24 mouse cellular contexts compared by ENCODE assay signal in genomic region chr8:84734680-84735079, GRCm38 (mm10). TPM values are rescaled to one million over a fixed set of nuclear protein-coding genes. Genes with fewer than 3 reads are reported as not detected.
A peak's percentile ranks its signal among the peaks of the same experiment; 100 is the strongest.
DNase-seq lines count a peak whose midpoint lies in the region; ATAC-seq and TF ChIP-seq lines count a peak whose summit lies in the region.
"Had no signal": no experiment of that assay in that cellular context is flagged by ENCODE, and none has a peak within 500 bp of the region (broad histone marks: within the 10 kb centered on the region; RNA-seq: fewer than 3 reads in every experiment).

No protein-coding gene starts in this region.

- H3K9ac ChIP-seq in forebrain, embryonic 13.5 days, result no peak overlapping the region
- H3K9ac ChIP-seq in forebrain, embryonic 12.5 days, result no peak overlapping the region
- 0 out of 2 replicates have a peak overlapping the region, but pooled peaks have one; percentile 3 for H3K9ac ChIP-seq in liver, embryonic 15.5 days
- no peak overlapping the region for H3K9ac ChIP-seq in stomach, postnatal 0 days (ENCODE audit: low read length)
- H3K9ac ChIP-seq: embryonic facial prominence, embryonic 15.5 days; lung, embryonic 15.5 days had no signal

- no peak for DNase-seq in heart, embryonic 10.5 days (ENCODE audit: low spot score)
- DNase-seq in heart, postnatal 36 days, result no peak
- no peak for DNase-seq in liver
- no peak for DNase-seq in stomach, postnatal 0 days (ENCODE audit: low spot score)
- DNase-seq: adrenal gland, postnatal 14 days; cerebellum, adult 9-10 months; gastrocnemius, postnatal 36 days; kidney, adult 9 months; kidney, postnatal 14 days; layer of hippocampus, postnatal 36 days; lung, postnatal 36 days; midbrain, embryonic 14.5 days; thymus, adult 2 months; thymus, postnatal 4 days had no signal

- TF ChIP-seq CTCF in stomach, postnatal 0 days (IDR thresholded peaks at IDR 0.05; ENCODE audit: low read depth), result no peak

- no peak for TF ChIP-seq EP300 in stomach, postnatal 0 days (optimal IDR thresholded peaks at IDR 0.05)

- H3K27ac ChIP-seq in forebrain, embryonic 13.5 days, result peak overlapping the region; percentile 90; the same call in 1 of the 2 replicates
- no peak overlapping the region for H3K27ac ChIP-seq in forebrain, embryonic 12.5 days
- 0 out of 2 replicates have a peak overlapping the region, but pooled peaks have one; percentile 65 for H3K27ac ChIP-seq in heart, embryonic 10.5 days
- H3K27ac ChIP-seq in liver, embryonic 15.5 days (replicated peaks), result peak overlapping the region; percentile 35
- H3K27ac ChIP-seq in stomach, postnatal 0 days (replicated peaks), result no peak overlapping the region
- H3K27ac ChIP-seq: embryonic facial prominence, embryonic 15.5 days; hindbrain, postnatal 0 days; lung, embryonic 15.5 days had no signal

- intact Hi-C loops in heart, postnatal 36 days (cut with DNase I), result no loop called here

- H3K36me3 ChIP-seq in forebrain, embryonic 13.5 days (ENCODE audit: poor library complexity, severe bottlenecking), result peaks cover 9% of the 10 kb centered on the region
- 0 out of 2 replicates have a peak, but pooled peaks cover 1% of the 10 kb centered on the region for H3K36me3 ChIP-seq in forebrain, embryonic 12.5 days (replicated peaks)
- no peaks in the 10 kb centered on the region for H3K36me3 ChIP-seq in heart, embryonic 10.5 days
- H3K36me3 ChIP-seq in liver, embryonic 15.5 days (replicated peaks), result no peaks in the 10 kb centered on the region
- H3K36me3 ChIP-seq in stomach, postnatal 0 days (ENCODE audit: control insufficient read depth, insufficient read depth, low read length), result no peaks in the 10 kb centered on the region; the same call in 1 of the 2 replicates
- H3K36me3 ChIP-seq: embryonic facial prominence, embryonic 15.5 days; lung, embryonic 15.5 days had no signal

- H3K4me2 ChIP-seq in forebrain, embryonic 13.5 days, result no peak overlapping the region
- H3K4me2 ChIP-seq in forebrain, embryonic 12.5 days, result no peak overlapping the region
- H3K4me2 ChIP-seq in liver, embryonic 15.5 days, result no peak overlapping the region
- H3K4me2 ChIP-seq in stomach, postnatal 0 days (replicated peaks; ENCODE audit: low read depth), result no peak overlapping the region
- H3K4me2 ChIP-seq: embryonic facial prominence, embryonic 15.5 days; lung, embryonic 15.5 days had no signal

- H3K4me3 ChIP-seq in forebrain, embryonic 13.5 days, result no peak overlapping the region
- no peak overlapping the region for H3K4me3 ChIP-seq in forebrain, embryonic 12.5 days (replicated peaks)
- H3K4me3 ChIP-seq in heart, embryonic 10.5 days, result no peak overlapping the region
- no peak overlapping the region for H3K4me3 ChIP-seq in liver, embryonic 15.5 days (replicated peaks)
- no peak overlapping the region for H3K4me3 ChIP-seq in stomach, postnatal 0 days (ENCODE audit: low read depth, low read length)
- H3K4me3 ChIP-seq: embryonic facial prominence, embryonic 15.5 days; lung, embryonic 15.5 days; megakaryocyte, embryonic 14.5 days had no signal

- H3K27me3 ChIP-seq in forebrain, embryonic 13.5 days, result peaks cover 17% of the 10 kb centered on the region
- H3K27me3 ChIP-seq in forebrain, embryonic 12.5 days, result peaks cover 65% of the 10 kb centered on the region
- H3K27me3 ChIP-seq in heart, embryonic 10.5 days (ENCODE audit: insufficient read depth, poor library complexity, severe bottlenecking), result peaks cover 98% of the 10 kb centered on the region
- peaks cover 36% of the 10 kb centered on the region for H3K27me3 ChIP-seq in liver, embryonic 15.5 days
- no peaks in the 10 kb centered on the region for H3K27me3 ChIP-seq in stomach, postnatal 0 days (ENCODE audit: control insufficient read depth, insufficient read depth, low read length)
- H3K27me3 ChIP-seq: embryonic facial prominence, embryonic 15.5 days; lung, embryonic 15.5 days had no signal

- WGBS in forebrain, embryonic 13.5 days, result 73% methylated on average over 2 of the region's 2 CpGs
- 90% methylated on average over 2 of the region's 2 CpGs for WGBS in forebrain, embryonic 12.5 days
- WGBS in heart, embryonic 10.5 days, result 82% methylated on average over 2 of the region's 2 CpGs
- 72% methylated on average over 2 of the region's 2 CpGs for WGBS in liver, embryonic 15.5 days (ENCODE audit: insufficient replicate concordance)
- WGBS in stomach, postnatal 0 days, result 85% methylated on average over 2 of the region's 2 CpGs

- no peak for ATAC-seq in forebrain, embryonic 13.5 days
- ATAC-seq in forebrain, embryonic 12.5 days (ENCODE audit: low FRiP score), result no peak
- no peak for ATAC-seq in liver, embryonic 15.5 days (ENCODE audit: insufficient read depth)
- ATAC-seq in stomach, postnatal 0 days (ENCODE audit: low FRiP score, low TSS enrichment), result no peak
- ATAC-seq: CD4-positive, CD25-positive, alpha-beta regulatory T cell, adult 4 months; hindbrain, postnatal 0 days; intestine, embryonic 16.5 days had no signal

- H3K4me1 ChIP-seq in forebrain, embryonic 13.5 days, result peaks cover 100% of the 10 kb centered on the region
- H3K4me1 ChIP-seq in forebrain, embryonic 12.5 days, result peaks cover 75% of the 10 kb centered on the region
- H3K4me1 ChIP-seq in heart, embryonic 10.5 days, result peaks cover 77% of the 10 kb centered on the region
- peaks cover 86% of the 10 kb centered on the region for H3K4me1 ChIP-seq in liver, embryonic 15.5 days (replicated peaks)
- H3K4me1 ChIP-seq in stomach, postnatal 0 days (replicated peaks; ENCODE audit: control insufficient read depth, insufficient read depth), result peaks cover 30% of the 10 kb centered on the region

- H3K9me3 ChIP-seq in forebrain, embryonic 13.5 days (replicated peaks), result no peaks in the 10 kb centered on the region
- no peaks in the 10 kb centered on the region for H3K9me3 ChIP-seq in forebrain, embryonic 12.5 days
- H3K9me3 ChIP-seq in heart, embryonic 10.5 days, result no peaks in the 10 kb centered on the region
- no peaks in the 10 kb centered on the region for H3K9me3 ChIP-seq in liver, embryonic 15.5 days (replicated peaks)
- no peaks in the 10 kb centered on the region for H3K9me3 ChIP-seq in stomach, postnatal 0 days (ENCODE audit: control insufficient read depth, low read length)
- H3K9me3 ChIP-seq: embryonic facial prominence, embryonic 15.5 days; lung, embryonic 15.5 days; megakaryocyte, embryonic 14.5 days had no signal

RNA-seq across cellular contexts. Expression of gene G430095P16Rik, which starts 11.9 kb away (rescaled TPM):
- polyA plus RNA-seq in forebrain, embryonic 13.5 days (2015; fragmentation: Nextera tagmentation; extraction: Ambion mirVana), result 3.7 and 3.8 TPM in 2 replicates
- 2.2 and 3.5 TPM in 2 replicates for polyA plus RNA-seq in forebrain, embryonic 12.5 days (2016; fragmentation: Nextera tagmentation; extraction: Ambion mirVana)
- polyA plus RNA-seq in heart, embryonic 10.5 days (2016; fragmentation: Nextera tagmentation; extraction: Ambion mirVana), result 2.1 and 3.2 TPM in 2 replicates
- total RNA-seq in heart, postnatal 36 days (2021), result under 1 TPM in 1 of 2 experiments, not detected in 1; 0.44 TPM
- polyA plus RNA-seq in liver, embryonic 15.5 days (2015; fragmentation: Nextera tagmentation; extraction: Ambion mirVana), result 8.1 and 8.7 TPM in 2 replicates
- polyA plus RNA-seq in stomach, postnatal 0 days (2015; fragmentation: Nextera tagmentation; extraction: Ambion mirVana), result 1.7 and 2.0 TPM in 2 replicates
- total RNA-seq: hindbrain, postnatal 0 days; layer of hippocampus, adult 8-10 months; layer of hippocampus, postnatal 36 days had no signal

RNA-seq across cellular contexts. Expression of gene Lyl1, which starts 33.4 kb away (rescaled TPM):
- 1.9 and 2.1 TPM in 2 replicates for polyA plus RNA-seq in forebrain, embryonic 13.5 days (2015; fragmentation: Nextera tagmentation; extraction: Ambion mirVana)
- 3.1 and 3.9 TPM in 2 replicates for polyA plus RNA-seq in forebrain, embryonic 12.5 days (2016; fragmentation: Nextera tagmentation; extraction: Ambion mirVana)
- 18.5 and 19.3 TPM in 2 replicates for polyA plus RNA-seq in heart, embryonic 10.5 days (2016; fragmentation: Nextera tagmentation; extraction: Ambion mirVana)
- 1 to 10 TPM; 5.4 to 5.7 TPM for total RNA-seq in heart, postnatal 36 days (2021)
- 55.3 and 58.3 TPM in 2 replicates for polyA plus RNA-seq in liver, embryonic 15.5 days (2015; fragmentation: Nextera tagmentation; extraction: Ambion mirVana)
- polyA plus RNA-seq in stomach, postnatal 0 days (2015; fragmentation: Nextera tagmentation; extraction: Ambion mirVana), result 4.0 and 4.3 TPM in 2 replicates

RNA-seq across cellular contexts. Expression of gene Nacc1, which starts 47.0 kb away (rescaled TPM):
- 16.1 and 18.6 TPM in 2 replicates for polyA plus RNA-seq in forebrain, embryonic 13.5 days (2015; fragmentation: Nextera tagmentation; extraction: Ambion mirVana)
- polyA plus RNA-seq in forebrain, embryonic 12.5 days (2016; fragmentation: Nextera tagmentation; extraction: Ambion mirVana), result 22.8 and 26.6 TPM in 2 replicates
- 22.2 and 25.0 TPM in 2 replicates for polyA plus RNA-seq in heart, embryonic 10.5 days (2016; fragmentation: Nextera tagmentation; extraction: Ambion mirVana)
- total RNA-seq in heart, postnatal 36 days (2021), result 10 to 100 TPM; 27.3 to 30.1 TPM
- polyA plus RNA-seq in liver, embryonic 15.5 days (2015; fragmentation: Nextera tagmentation; extraction: Ambion mirVana), result 6.2 and 7.2 TPM in 2 replicates
- polyA plus RNA-seq in stomach, postnatal 0 days (2015; fragmentation: Nextera tagmentation; extraction: Ambion mirVana), result 6.8 and 8.3 TPM in 2 replicates

RNA-seq across cellular contexts. Expression of gene Trmt1, which starts 48.6 kb away (rescaled TPM):
- polyA plus RNA-seq in forebrain, embryonic 13.5 days (2015; fragmentation: Nextera tagmentation; extraction: Ambion mirVana), result 53.5 and 59.1 TPM in 2 replicates
- 55.4 and 59.6 TPM in 2 replicates for polyA plus RNA-seq in forebrain, embryonic 12.5 days (2016; fragmentation: Nextera tagmentation; extraction: Ambion mirVana)
- polyA plus RNA-seq in heart, embryonic 10.5 days (2016; fragmentation: Nextera tagmentation; extraction: Ambion mirVana), result 59.8 and 64.6 TPM in 2 replicates
- total RNA-seq in heart, postnatal 36 days (2021), result 10 to 100 TPM; 36.1 to 39.2 TPM
- polyA plus RNA-seq in liver, embryonic 15.5 days (2015; fragmentation: Nextera tagmentation; extraction: Ambion mirVana), result 27.9 and 36.1 TPM in 2 replicates
- 45.1 and 49.9 TPM in 2 replicates for polyA plus RNA-seq in stomach, postnatal 0 days (2015; fragmentation: Nextera tagmentation; extraction: Ambion mirVana)

Comparison
In these comparisons a context has a peak if more than half of its experiments do, and no peak if none do; other contexts are left out.
1. H3K27ac ChIP-seq: peak in forebrain, embryonic 13.5 days (single experiment), heart, embryonic 10.5 days (single experiment) and liver, embryonic 15.5 days (single experiment); none in forebrain, embryonic 12.5 days (single experiment) and stomach, postnatal 0 days (single experiment).